ENCODE assay signal across 8 mouse cellular contexts in the genomic region with DNA sequence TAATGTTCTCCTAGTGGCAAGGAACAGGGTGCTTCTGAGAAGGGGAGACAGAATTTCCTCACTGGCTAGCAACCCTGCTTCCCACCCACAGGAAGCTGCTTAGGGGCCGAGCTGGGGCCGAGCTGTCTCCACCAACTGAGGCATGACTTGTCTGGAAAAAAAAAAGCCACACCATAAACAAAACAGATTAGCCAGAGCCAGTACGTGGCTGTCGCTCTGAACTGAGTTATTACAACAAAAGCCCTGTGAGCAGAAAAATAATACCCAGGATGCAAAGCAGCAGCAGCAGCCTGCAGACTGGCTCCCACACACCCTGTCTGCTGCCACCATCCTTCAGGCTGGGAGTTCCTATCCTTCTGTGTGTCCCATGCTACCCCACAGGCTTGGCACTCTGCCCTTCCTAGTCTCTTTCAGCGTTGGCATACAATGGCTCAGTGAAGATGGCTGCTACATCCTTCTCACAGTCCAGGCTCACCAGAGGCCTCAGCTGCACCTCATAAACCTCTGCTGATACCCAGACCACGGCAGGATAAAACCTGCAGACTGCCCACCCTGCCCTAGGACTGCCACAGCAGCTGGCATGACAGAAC. TPM values are rescaled to one million over a fixed set of nuclear protein-coding genes. Genes with fewer than 3 reads are reported as not detected.
DNase-seq lines count a peak whose midpoint lies in the region; ATAC-seq lines count a peak whose summit lies in the region.

No protein-coding gene starts in this region.

- peaks cover 23% of the 10 kb centered on the region for H3K4me1 ChIP-seq in kidney, embryonic 15.5 days
- H3K4me1 ChIP-seq in intestine, embryonic 16.5 days (ENCODE audit: control insufficient read depth, insufficient read depth, low read length), result peaks cover 24% of the 10 kb centered on the region
- peaks cover 29% of the 10 kb centered on the region for H3K4me1 ChIP-seq in midbrain, embryonic 16.5 days (ENCODE audit: control insufficient read depth, insufficient read depth, low read length)

- 0 out of 2 replicates have a peak, but pooled peaks cover 10% of the 10 kb centered on the region for H3K27me3 ChIP-seq in kidney, embryonic 15.5 days
- H3K27me3 ChIP-seq in intestine, embryonic 16.5 days (replicated peaks; ENCODE audit: control insufficient read depth, insufficient read depth, low read length), result no peaks in the 10 kb centered on the region
- H3K27me3 ChIP-seq in midbrain, embryonic 16.5 days (ENCODE audit: control insufficient read depth, insufficient read depth, low read depth, low read length), result no peaks in the 10 kb centered on the region

- no peak for ATAC-seq in kidney, embryonic 15.5 days (replicated peaks; ENCODE audit: low FRiP score)
- no peak for ATAC-seq in intestine, embryonic 16.5 days
- no peak for ATAC-seq in midbrain, embryonic 16.5 days

- H3K4me3 ChIP-seq in kidney, embryonic 15.5 days (replicated peaks), result no peak overlapping the region
- H3K4me3 ChIP-seq in intestine, embryonic 16.5 days (ENCODE audit: low read length), result no peak overlapping the region
- H3K4me3 ChIP-seq in midbrain, embryonic 16.5 days (ENCODE audit: low read depth, low read length), result no peak overlapping the region

- peak overlapping the region; percentile 75 for H3K27ac ChIP-seq in kidney, embryonic 15.5 days
- peak overlapping the region; percentile 16 for H3K27ac ChIP-seq in intestine, embryonic 16.5 days (ENCODE audit: low read length)
- H3K27ac ChIP-seq in midbrain, embryonic 16.5 days (ENCODE audit: low read length), result peak overlapping the region; percentile 70

- 0 out of 2 replicates have a peak overlapping the region, but pooled peaks have one; percentile 7 for H3K4me2 ChIP-seq in kidney, embryonic 15.5 days
- no peak overlapping the region for H3K4me2 ChIP-seq in intestine, embryonic 16.5 days (ENCODE audit: low read depth, low read length)
- no peak overlapping the region for H3K4me2 ChIP-seq in midbrain, embryonic 16.5 days (ENCODE audit: low read length)

- H3K9me3 ChIP-seq in kidney, embryonic 15.5 days (replicated peaks), result no peaks in the 10 kb centered on the region
- no peaks in the 10 kb centered on the region for H3K9me3 ChIP-seq in intestine, embryonic 16.5 days (ENCODE audit: control insufficient read depth, low read length)
- H3K9me3 ChIP-seq in midbrain, embryonic 16.5 days (replicated peaks; ENCODE audit: control insufficient read depth, low read length, poor library complexity, severe bottlenecking), result no peaks in the 10 kb centered on the region

- 18% methylated on average over 6 of the region's 6 CpGs for WGBS in kidney, embryonic 15.5 days
- WGBS in intestine, embryonic 16.5 days, result 28% methylated on average over 6 of the region's 6 CpGs
- WGBS in midbrain, embryonic 16.5 days, result 32% methylated on average over 6 of the region's 6 CpGs

- DNase-seq in kidney, adult 9 months, result no peak
- DNase-seq in cerebellum, postnatal 14 days, result peak; percentile 66 to 75
- no peak for DNase-seq in urinary bladder, postnatal 25 days (ENCODE audit: low spot score)
- DNase-seq in natural killer cell, adult 2 months (ENCODE audit: low spot score in 2 of 2), result no peak
- no peak for DNase-seq in gastrocnemius, adult 8-10 months (ENCODE audit: low spot score in 2 of 2)

- H3K9ac ChIP-seq in kidney, embryonic 15.5 days, result 0 out of 2 replicates have a peak overlapping the region, but pooled peaks have one; percentile 6
- H3K9ac ChIP-seq in intestine, embryonic 16.5 days (ENCODE audit: low read depth, low read length), result 0 out of 2 replicates have a peak overlapping the region, but pooled peaks have one; percentile 32
- H3K9ac ChIP-seq in midbrain, embryonic 16.5 days (ENCODE audit: low read depth, low read length), result peak overlapping the region; percentile 35; the same call in 1 of the 2 replicates

- H3K36me3 ChIP-seq in kidney, embryonic 15.5 days, result no peaks in the 10 kb centered on the region
- H3K36me3 ChIP-seq in intestine, embryonic 16.5 days (ENCODE audit: control insufficient read depth, insufficient read depth, low read length), result no peaks in the 10 kb centered on the region
- H3K36me3 ChIP-seq in midbrain, embryonic 16.5 days (ENCODE audit: control insufficient read depth, insufficient read depth, low read length), result no peaks in the 10 kb centered on the region

RNA-seq across cellular contexts. Expression of a gene that starts 2.3 kb away (rescaled TPM):
- 0.04 TPM in 1 of 2 replicates, not detected in the other for polyA plus RNA-seq in kidney, embryonic 15.5 days (2015; fragmentation: Nextera tagmentation; extraction: Ambion mirVana)
- polyA plus RNA-seq in intestine, embryonic 16.5 days (2015; fragmentation: Nextera tagmentation; extraction: Ambion mirVana), result 0.26 and 0.27 TPM in 2 replicates
- 0.21 and 0.29 TPM in 2 replicates for polyA plus RNA-seq in midbrain, embryonic 16.5 days (2015; fragmentation: Nextera tagmentation; extraction: Ambion mirVana)
- not detected for total RNA-seq in gastrocnemius, adult 8-10 months (2022)

RNA-seq across cellular contexts. Expression of a gene that starts 18.6 kb away (rescaled TPM):
- polyA plus RNA-seq in kidney, embryonic 15.5 days (2015; fragmentation: Nextera tagmentation; extraction: Ambion mirVana), result 39.6 and 44.4 TPM in 2 replicates
- polyA plus RNA-seq in intestine, embryonic 16.5 days (2015; fragmentation: Nextera tagmentation; extraction: Ambion mirVana), result 22.6 and 23.2 TPM in 2 replicates
- 182 and 188 TPM in 2 replicates for polyA plus RNA-seq in midbrain, embryonic 16.5 days (2015; fragmentation: Nextera tagmentation; extraction: Ambion mirVana)
- 1 to 10 TPM in 3 of 4 experiments, under 1 TPM in 1; 0.75 to 3.6 (median 1.6) TPM for total RNA-seq in gastrocnemius, adult 8-10 months (2022)

RNA-seq across cellular contexts. Expression of a gene that starts 55.2 kb away (rescaled TPM):
- 29.8 and 31.9 TPM in 2 replicates for polyA plus RNA-seq in kidney, embryonic 15.5 days (2015; fragmentation: Nextera tagmentation; extraction: Ambion mirVana)
- 23.3 and 24.1 TPM in 2 replicates for polyA plus RNA-seq in intestine, embryonic 16.5 days (2015; fragmentation: Nextera tagmentation; extraction: Ambion mirVana)
- 24.7 and 27.2 TPM in 2 replicates for polyA plus RNA-seq in midbrain, embryonic 16.5 days (2015; fragmentation: Nextera tagmentation; extraction: Ambion mirVana)
- 10 to 100 TPM; 19.6 to 21.5 (median 20.6) TPM for total RNA-seq in gastrocnemius, adult 8-10 months (2022)

RNA-seq across cellular contexts. Expression of a gene that starts 59.4 kb away (rescaled TPM):
- 17.5 and 19.6 TPM in 2 replicates for polyA plus RNA-seq in kidney, embryonic 15.5 days (2015; fragmentation: Nextera tagmentation; extraction: Ambion mirVana)
- polyA plus RNA-seq in intestine, embryonic 16.5 days (2015; fragmentation: Nextera tagmentation; extraction: Ambion mirVana), result 23.8 and 25.1 TPM in 2 replicates
- polyA plus RNA-seq in midbrain, embryonic 16.5 days (2015; fragmentation: Nextera tagmentation; extraction: Ambion mirVana), result 17.2 and 18.4 TPM in 2 replicates
- total RNA-seq in gastrocnemius, adult 8-10 months (2022), result 1 to 10 TPM; 3.2 to 4.5 (median 3.3) TPM

Comparison
In these comparisons a context has a peak if more than half of its experiments do, and no peak if none do; other contexts are left out.
1. H3K27ac ChIP-seq: peak in every context shown above with its lines; median percentile 75 in kidney, embryonic 15.5 days; 70 in midbrain, embryonic 16.5 days; 16 in intestine, embryonic 16.5 days.
2. DNase-seq: peak in cerebellum, postnatal 14 days (2 of 2); none in kidney, adult 9 months (single experiment), urinary bladder, postnatal 25 days (single experiment), natural killer cell, adult 2 months (0 of 2) and gastrocnemius, adult 8-10 months (0 of 2).
3. Peak in every context shown above with its lines, with median percentiles within 50 percentile points of each other: H3K9ac ChIP-seq.